Mouse (Mus musculus) heart, adult 11 months (tissue): ENCODE measurements around the gene Mospd1.

Experiments
- DNase-seq: peaks from one replicate; pipeline ENCODE4 v3.0.0; 2022

The Mospd1 gene

DNA sequence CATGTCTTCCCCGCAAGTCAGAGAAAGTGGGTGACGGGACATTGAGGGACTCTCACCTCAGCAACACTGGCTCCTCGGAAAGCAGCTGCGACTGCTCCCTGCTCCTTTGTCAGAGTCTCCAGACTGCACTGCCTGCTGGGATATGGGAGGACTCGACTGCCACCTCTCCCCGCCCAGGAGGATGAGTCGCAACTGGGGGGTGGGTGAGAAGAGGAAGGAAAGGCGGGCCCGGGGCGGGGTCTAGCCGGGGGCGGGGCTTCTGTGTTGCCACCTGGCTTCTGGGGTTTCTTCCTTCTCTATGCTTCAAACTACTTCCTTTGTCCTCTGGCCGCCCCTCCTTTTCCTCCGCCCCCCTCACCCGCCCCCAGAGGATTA, at the start of gene Mospd1:
Gene Mospd1 (minus strand): TSS at position 137 of the 375 bp plus-strand sequence.
- DNase-seq: peak; percentile 99

DNA sequence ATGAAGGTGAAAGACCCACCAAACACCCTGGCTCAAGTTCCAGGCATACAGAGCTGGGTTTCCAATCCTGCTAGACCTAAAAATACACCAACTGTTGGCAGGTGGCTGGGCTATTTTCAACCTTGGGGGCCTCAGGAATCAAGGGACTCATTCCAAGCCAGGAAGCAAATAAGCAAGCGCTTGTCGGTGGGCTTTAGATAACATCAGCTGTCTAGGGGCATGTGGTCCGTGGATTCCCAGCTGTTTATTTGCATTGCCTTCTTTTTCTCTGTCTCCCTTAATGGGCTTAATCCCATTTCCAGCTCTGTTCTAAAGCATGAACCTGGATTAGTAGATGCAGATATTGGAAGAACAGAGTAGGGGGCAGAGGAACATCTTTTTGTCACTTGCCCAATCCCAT, 16.1 kb upstream of the Mospd1 start:
- DNase-seq: no peak

DNA sequence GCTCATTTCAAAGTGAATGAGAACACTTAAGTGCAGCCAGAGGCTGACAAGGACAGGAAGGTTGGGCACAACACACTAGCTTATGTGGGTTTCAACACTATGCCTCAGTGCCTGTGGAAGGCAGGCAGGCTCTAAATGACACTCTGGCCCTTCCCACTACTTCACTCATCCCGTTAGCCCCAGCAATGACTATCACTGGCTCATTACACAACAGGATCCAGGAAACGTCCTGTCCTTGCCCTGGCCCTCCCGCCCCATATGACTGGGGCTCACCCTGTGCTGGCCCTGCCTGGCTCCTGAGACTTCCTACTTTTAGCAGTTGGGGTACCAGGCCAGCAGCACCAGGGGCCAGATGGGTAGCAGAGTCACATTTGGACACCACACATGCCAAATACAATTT, 12.8 kb upstream of the Mospd1 start:
- peak; percentile 92 for DNase-seq

DNA sequence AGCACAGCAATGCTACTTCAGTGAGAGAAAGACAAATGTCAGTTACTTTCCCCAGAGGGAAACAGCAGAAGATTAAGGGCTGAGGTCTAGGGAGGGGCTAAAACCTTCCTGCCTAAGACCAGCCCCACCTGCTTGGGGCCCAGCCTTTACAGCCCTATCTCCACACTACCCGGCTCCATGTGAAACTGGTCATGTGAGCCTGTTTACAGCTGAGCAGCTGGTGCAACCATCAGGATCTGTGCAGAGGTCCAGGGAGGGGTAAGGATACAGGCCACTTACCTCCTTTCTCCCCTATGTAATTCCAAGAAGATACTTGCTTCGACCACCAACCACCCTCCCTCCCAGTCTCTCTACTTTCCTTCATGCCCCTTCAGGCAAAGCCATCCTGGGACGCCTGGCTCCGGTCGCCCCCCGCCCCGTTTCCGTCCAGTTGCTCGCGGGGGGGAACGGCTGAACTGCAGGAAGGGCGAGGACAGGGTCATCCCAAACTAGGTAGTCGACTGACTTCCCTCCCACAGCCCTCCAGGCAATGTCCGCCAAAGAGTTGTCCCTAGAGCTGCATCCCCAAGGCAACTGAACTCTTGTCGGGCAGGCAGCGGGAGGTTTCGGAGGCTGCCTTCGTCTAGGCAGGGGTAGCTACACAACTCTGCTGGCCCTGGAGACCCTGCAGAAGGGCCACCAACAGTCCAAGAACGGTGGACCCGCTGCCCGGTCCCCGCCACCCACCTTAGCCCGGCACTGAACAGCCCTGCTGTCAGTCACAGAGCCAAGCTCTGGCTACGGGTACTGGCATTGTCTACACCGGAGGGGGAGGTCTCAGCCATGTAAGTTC, 552 bp downstream of the Mospd1 start:
- peak; percentile 96 for DNase-seq

DNA sequence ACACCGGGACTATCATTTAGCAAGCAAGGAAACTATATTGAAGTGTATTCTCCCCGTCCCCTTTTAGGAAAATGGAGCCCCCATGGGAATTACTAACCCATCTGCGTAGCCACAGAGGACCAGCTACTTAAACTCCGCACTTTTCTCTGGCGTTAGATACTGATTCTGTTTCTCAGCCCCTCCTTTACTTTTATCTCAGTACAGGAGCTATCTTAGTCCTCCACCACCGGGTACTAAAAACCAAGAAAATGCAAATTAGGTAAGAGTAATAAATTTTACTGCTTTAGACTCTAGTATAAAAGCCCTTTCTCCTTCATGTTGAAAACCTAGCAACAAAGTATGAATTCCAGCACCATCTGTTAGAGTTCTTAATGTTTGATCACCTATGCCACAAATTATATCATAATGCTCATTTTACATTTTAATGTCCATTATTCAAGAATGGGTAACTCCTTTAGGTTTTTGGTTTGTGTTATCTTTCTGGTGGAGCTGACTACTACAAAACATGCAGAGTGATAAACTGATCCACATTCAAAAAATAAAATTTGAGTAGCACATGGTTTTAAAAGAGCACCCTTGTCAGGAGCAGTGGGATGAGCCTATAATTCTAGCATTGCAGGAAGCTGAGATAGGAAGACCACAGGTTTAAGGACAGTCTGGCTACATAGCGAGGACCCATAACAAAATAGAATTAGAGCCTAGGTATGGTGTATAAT, 5.5 kb downstream of the Mospd1 start:
- DNase-seq: no peak

DNA sequence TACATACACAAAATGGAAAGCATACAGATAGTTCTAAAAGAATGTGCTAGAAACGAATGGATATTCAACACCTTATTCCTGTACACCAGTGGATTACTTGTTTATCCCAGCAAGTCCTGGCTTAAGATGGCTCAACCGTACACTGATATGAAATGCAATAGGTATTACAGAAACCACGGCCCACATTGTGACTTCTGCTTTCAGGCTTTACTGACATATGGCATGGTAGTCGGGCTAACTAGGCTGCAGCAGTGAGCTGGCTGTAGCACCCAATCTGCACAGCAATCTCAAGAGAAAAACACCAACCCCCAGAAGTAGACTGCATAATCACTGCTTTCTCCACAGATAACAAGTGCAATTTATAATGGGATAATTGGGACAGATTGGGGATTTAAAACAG, 21.9 kb downstream of the Mospd1 start:
- no peak for DNase-seq

DNA sequence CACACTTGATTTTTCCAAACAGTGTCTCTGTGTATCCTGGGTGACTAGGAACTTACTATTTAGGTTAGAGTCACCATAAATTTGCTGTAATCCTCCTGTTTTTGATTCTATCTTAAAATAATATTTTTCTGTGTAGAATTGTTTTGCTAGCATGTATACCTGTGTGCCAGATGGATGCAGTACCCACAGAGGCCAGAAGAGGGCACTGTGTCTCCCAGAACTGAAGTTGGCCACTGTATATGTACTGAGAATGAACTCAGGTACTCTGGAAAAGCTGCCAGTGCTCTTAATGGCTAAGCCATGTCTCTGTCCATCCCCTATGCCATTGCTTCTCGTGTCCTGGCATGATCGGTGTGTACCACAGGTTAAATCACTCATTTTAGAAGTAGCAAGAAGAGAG, 28.8 kb downstream of the Mospd1 start:
- peak; percentile 74 for DNase-seq

DNA sequence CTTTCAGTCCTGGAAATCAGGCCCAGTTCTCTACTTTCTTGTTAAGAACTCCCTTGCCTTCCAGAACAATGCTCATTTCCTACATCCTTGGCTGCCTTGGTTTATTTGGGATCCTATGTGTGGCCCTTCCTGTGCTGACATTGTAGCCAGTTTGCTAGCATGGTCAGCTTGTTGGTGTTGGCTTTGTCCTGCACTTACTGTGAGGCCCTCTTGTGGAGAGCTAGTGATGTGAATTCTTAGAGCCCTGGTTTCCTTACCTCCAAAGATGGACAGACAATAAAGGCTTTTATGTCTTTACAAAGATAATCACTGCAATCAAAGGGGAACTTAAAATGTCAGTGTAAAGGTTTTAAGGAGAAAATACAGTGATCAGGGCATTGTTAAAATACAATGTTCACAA, 32.9 kb downstream of the Mospd1 start:
- DNase-seq: no peak

DNA sequence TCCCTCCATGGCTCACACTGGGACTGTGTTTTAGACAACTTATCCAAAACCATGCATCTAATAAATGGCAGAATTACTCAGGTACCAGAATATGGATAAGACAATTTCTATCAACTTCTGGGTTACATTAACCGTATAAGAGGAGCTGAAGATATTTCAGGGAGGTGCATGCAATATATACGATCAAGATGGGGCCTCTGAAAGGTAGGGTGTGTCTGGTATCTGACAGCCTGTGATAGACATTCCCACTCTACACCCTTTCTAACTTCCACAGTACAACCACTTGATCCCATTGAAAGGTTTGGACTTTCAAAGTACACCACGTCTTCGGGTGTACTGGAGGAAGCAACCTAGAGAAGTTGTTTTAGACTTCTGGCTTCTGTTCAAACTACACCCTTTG, 39.9 kb downstream of the Mospd1 start:
- no peak for DNase-seq

DNA sequence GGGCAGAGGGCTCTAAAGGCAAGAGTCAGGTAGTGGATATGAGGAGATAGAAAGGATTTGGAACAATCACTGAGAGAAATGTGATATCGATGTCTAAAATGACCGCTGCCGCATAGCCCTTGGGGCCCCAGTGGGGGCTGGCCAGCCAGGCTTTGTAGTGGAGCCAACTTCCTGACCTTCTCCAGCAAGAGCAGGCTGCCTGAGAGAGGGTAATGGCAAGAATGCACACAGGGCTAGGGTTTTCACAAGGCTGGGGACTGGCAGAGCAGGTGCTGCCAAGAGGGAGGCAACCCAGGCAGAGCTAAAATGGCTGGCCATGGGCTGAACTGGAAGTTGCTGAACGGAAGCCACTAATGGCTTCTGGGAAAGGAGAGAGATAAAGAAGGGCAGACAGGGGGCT, 49.2 kb downstream of the Mospd1 start:
- DNase-seq: peak; percentile 70

DNA sequence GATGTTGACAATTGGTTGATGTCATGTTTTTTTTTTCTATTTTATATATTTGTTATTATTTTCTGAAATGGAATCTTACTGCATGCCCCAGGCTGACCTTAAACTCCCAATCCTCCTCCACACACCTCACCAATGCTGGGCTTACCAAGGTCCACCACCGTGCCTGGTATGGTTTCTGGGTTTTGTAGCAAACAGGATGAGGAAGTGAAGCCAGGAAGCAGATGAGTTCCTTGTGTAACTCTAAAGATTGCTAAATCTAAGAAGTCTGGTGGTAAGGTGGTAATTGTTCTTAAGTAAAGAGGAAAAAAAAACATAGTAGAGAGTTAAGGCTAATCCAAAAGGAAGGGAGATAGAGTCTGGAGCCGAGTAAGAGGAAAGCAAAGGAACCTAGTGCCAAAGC, 49.7 kb downstream of the Mospd1 start:
- DNase-seq: no peak
